Mouse (Mus musculus): Measurements from ENCODE around the gene Rtp4. TPM values are rescaled to one million over a fixed set of nuclear protein-coding genes. Genes with fewer than 3 reads are reported as not detected.

Gene Rtp4
- polyA plus RNA-seq, 1 experiment from 2014 or later: 10.9 TPM

- H3K27ac ChIP-seq: no peak overlapping the region
These were observed 2.9 kb upstream of the Rtp4 start for GRCm38 (mm10) chr16:23517230-23517629.

DNA sequence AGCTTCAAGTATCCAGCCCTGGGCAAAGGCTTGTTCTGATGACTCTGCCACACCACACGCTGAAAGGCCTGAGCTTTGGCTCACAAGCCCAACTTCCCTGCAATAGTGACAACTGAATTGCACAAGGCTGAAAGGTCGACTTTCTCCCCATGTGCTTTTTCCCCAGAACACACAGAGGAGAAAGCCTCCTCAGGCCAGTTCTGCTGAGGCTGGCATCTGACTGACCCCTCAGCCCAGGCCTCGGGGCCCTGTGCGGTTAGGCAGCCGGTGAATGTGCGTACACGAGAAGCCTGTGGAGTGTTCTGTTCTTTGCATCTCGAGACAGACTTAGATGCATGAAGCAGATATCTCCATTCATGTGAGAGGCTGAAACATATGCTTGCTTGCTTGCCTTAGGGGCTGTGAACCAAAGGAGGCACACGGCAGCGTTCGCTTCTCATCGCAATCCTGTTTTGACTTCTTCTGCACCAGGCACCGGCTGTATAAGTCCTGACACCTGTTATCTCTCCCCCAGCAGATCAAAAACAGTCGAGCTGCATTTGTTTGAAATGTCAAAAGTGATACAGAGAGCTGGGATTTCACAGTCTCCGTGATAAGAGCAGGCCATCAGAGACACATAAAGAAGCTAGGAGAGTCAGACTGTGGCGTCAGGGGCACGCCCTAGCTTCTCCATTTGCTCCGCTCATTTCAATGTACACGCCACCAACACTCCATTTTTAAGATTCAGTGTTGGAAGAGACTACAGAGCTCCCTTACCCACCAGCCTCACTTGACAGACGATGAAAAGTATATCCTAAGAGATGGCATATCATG is 2.1 kb upstream of the Rtp4 start:
- no peak overlapping the region for H3K4me3 ChIP-seq (replicated peaks)
- WGBS: 59% methylated on average over 20 of the region's 20 CpGs
- H3K4me1 ChIP-seq: peaks cover 45% of the 10 kb centered on the region
- H3K4me2 ChIP-seq: no peak overlapping the region
- no peaks in the 10 kb centered on the region for H3K9me3 ChIP-seq (replicated peaks)
- H3K27ac ChIP-seq: 0 out of 2 replicates have a peak overlapping the region, but pooled peaks have one; percentile 7
- no peaks in the 10 kb centered on the region for H3K36me3 ChIP-seq
- H3K27me3 ChIP-seq: no peaks in the 10 kb centered on the region
- H3K9ac ChIP-seq: no peak overlapping the region
- ATAC-seq (replicated peaks; ENCODE audit: low FRiP score): no peak

More at GRCm38 (mm10) chr16:23517230-23517629, 2.9 kb upstream of the Rtp4 start:
- H3K4me3 ChIP-seq (replicated peaks): no peak overlapping the region
- 69% methylated on average over 5 of the region's 5 CpGs for WGBS
- H3K9ac ChIP-seq: no peak overlapping the region
- H3K9me3 ChIP-seq (replicated peaks): no peaks in the 10 kb centered on the region
- H3K4me2 ChIP-seq: no peak overlapping the region
- ATAC-seq (replicated peaks; ENCODE audit: low FRiP score): no peak
- H3K36me3 ChIP-seq: no peaks in the 10 kb centered on the region
- H3K4me1 ChIP-seq: peaks cover 42% of the 10 kb centered on the region
- H3K27me3 ChIP-seq: no peaks in the 10 kb centered on the region

DNA sequence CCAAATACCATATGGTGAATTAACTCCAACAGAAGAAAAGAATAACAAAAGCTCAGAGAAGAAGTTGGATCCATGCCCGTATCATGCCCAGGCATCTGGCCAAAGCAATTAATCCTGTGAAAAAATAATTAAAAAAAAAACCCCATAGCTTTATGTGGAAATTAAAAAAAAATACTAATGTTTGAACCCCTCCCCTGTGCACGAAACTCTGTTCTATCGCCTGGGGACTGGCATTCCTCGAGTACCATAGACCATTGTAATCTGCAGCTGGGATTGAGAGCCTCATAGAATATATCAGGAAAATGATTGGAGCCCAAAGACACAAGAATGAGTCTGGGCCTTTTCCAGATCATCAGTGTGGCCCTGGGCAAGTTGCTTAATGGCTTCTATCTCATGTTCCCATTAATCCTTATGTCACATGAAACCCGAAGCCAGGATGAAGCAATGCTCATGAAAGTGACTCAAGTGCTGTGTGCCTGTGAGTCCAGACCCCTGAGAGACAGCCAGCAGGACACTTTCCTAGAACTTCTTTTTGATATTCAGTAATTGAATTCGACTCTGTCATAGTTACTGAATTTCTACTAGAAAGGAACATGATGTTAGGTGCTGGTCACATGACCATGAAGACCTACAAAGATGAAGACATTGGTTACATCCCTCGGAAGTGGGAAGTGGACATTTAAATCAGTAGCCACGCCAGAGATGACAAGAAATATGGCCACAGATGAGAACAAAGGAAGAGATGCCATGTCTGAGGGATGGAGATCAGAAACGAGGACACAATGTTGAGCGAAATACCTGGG is 1.3 kb upstream of the Rtp4 start:
- Histone ChIP-seq H3K4me1 (peaks cover 48% of the 10 kb centered on the region), H3K4me2 (peak overlapping the region; percentile 64), H3K9me3 (replicated peaks) (no peaks in the 10 kb centered on the region), H3K27me3 (no peaks in the 10 kb centered on the region), H3K27ac (peak overlapping the region; percentile 88), H3K36me3 (no peaks in the 10 kb centered on the region), H3K9ac (no peak overlapping the region), H3K4me3 (replicated peaks) (0 out of 2 replicates have a peak overlapping the region, but pooled peaks have one; percentile 40)
- no peak for ATAC-seq (replicated peaks; ENCODE audit: low FRiP score)
- WGBS: 61% methylated on average over 10 of the region's 10 CpGs

DNA sequence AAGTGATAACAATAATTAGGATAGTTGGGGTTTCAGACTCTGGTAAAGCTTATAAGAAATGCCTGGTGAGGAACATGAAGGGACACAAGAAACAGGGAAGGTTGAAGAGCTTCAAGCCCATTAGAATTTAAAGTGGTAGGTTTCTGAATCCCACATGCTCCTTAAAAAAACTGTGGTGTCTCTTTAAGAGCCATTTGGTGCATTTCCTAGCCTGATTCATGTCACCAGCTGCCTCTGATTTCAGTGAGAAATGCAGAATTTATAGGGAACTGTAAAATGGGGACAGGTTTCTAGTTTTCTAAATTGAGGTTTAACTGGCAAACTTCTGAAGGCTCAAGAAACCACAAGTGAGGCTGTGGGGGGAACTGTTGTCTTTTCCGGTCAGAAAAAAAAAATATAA is 320 bp upstream of the Rtp4 start:
- H3K4me3 ChIP-seq (replicated peaks): peak overlapping the region; percentile 40
- H3K9ac ChIP-seq: peak overlapping the region; percentile 25; the same call in 1 of the 2 replicates
- H3K27me3 ChIP-seq: no peaks in the 10 kb centered on the region
- no peak for ATAC-seq (replicated peaks; ENCODE audit: low FRiP score)
- H3K4me1 ChIP-seq: peaks cover 48% of the 10 kb centered on the region
- peak overlapping the region; percentile 64 for H3K4me2 ChIP-seq
- no peaks in the 10 kb centered on the region for H3K36me3 ChIP-seq
- H3K9me3 ChIP-seq (replicated peaks): no peaks in the 10 kb centered on the region
- peak overlapping the region; percentile 88 for H3K27ac ChIP-seq
- 2% methylated on average over 1 of the region's 1 CpGs for WGBS

DNA sequence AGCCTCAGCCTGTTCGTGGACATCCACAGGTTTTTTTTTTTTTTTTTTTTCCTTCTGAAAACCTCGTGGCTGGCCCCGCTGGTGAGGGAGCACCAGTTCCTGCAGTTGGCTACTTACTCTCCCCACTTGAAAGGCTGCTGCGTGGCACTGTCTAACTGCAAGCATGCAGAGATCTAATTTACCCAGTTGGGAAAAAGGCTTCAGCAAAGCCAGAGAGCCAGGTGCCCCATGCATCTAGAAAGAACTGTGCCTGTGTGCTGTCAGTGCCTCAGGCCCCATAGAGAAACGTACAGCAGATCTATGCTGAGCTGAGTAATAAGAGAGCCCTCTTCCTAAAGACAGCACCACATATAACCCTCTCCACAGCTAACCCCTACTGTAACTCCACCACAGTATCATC is 1.0 kb downstream of the Rtp4 start:
- ATAC-seq (replicated peaks; ENCODE audit: low FRiP score): no peak
- peak overlapping the region; percentile 40; the same call in 1 of the 2 replicates for H3K4me3 ChIP-seq (replicated peaks)
- H3K9ac ChIP-seq: no peak overlapping the region
- 21% methylated on average over 5 of the region's 5 CpGs for WGBS
- H3K9me3 ChIP-seq (replicated peaks): no peaks in the 10 kb centered on the region
- no peaks in the 10 kb centered on the region for H3K36me3 ChIP-seq
- peak overlapping the region; percentile 64 for H3K4me2 ChIP-seq
- no peaks in the 10 kb centered on the region for H3K27me3 ChIP-seq
- H3K27ac ChIP-seq: peak overlapping the region; percentile 88
- H3K4me1 ChIP-seq: peaks cover 46% of the 10 kb centered on the region

DNA sequence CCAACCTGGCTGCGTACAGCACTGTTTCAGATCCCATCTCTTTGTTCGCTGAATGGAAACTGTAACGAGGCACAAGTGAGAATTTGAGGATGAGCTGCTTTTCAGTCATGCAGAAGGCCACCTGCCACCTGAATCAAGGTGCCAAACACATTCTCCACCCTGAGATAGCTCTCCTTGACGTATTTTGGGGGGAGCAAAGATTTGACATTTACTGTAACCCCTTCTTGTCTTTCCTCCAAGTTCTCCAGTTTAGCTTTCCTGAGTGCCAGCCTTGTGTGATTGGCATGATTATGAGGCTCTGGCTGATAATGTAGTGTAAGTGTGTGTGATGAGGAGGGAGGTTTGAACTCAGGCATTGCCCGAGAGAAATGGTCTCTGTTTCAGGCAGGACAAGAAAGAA is 2.0 kb downstream of the Rtp4 start:
- no peak overlapping the region for H3K9ac ChIP-seq
- H3K4me1 ChIP-seq: peaks cover 42% of the 10 kb centered on the region
- H3K27me3 ChIP-seq: no peaks in the 10 kb centered on the region
- ATAC-seq (replicated peaks; ENCODE audit: low FRiP score): no peak
- WGBS: 74% methylated on average over 5 of the region's 5 CpGs
- no peak overlapping the region for H3K4me3 ChIP-seq (replicated peaks)
- no peak overlapping the region for H3K27ac ChIP-seq
- no peaks in the 10 kb centered on the region for H3K9me3 ChIP-seq (replicated peaks)
- H3K4me2 ChIP-seq: no peak overlapping the region
- H3K36me3 ChIP-seq: no peaks in the 10 kb centered on the region

DNA sequence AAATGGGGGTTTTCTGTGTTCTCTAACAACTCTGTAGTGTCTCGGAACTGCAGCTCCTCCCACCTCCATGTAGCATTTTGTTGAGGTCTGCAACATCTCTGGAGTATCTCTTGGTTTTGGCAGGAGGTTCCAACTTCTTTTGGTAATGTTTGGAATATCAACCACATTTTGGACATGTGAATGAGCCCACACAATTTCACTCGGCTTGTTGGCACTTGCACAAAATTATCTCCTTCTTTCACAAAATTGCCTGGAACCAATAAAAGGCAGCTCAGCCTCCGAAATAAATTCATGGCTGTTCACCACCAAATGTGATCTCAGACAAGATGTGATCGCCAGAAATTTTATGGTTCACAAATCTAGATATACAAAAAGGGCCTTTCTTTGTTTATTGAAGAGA is 9.1 kb downstream of the Rtp4 start:
- Histone ChIP-seq H3K36me3 (no peaks in the 10 kb centered on the region), H3K27me3 (no peaks in the 10 kb centered on the region), H3K4me1 (no peaks in the 10 kb centered on the region), H3K27ac (no peak overlapping the region), H3K9me3 (replicated peaks) (no peaks in the 10 kb centered on the region), H3K9ac (no peak overlapping the region), H3K4me2 (no peak overlapping the region), H3K4me3 (replicated peaks) (no peak overlapping the region)
- 66% methylated on average over 4 of the region's 4 CpGs for WGBS
- no peak for ATAC-seq (replicated peaks; ENCODE audit: low FRiP score)

GRCm38 (mm10) chr16:23533707-23534106 is 13.6 kb downstream of the Rtp4 start:
- Histone ChIP-seq H3K4me1 (no peaks in the 10 kb centered on the region), H3K9me3 (replicated peaks) (no peaks in the 10 kb centered on the region), H3K4me2 (no peak overlapping the region), H3K36me3 (no peaks in the 10 kb centered on the region), H3K4me3 (replicated peaks) (no peak overlapping the region), H3K9ac (no peak overlapping the region), H3K27me3 (no peaks in the 10 kb centered on the region), H3K27ac (no peak overlapping the region)
- no peak for ATAC-seq (replicated peaks; ENCODE audit: low FRiP score)
- WGBS: 65% methylated on average over 3 of the region's 3 CpGs

DNA sequence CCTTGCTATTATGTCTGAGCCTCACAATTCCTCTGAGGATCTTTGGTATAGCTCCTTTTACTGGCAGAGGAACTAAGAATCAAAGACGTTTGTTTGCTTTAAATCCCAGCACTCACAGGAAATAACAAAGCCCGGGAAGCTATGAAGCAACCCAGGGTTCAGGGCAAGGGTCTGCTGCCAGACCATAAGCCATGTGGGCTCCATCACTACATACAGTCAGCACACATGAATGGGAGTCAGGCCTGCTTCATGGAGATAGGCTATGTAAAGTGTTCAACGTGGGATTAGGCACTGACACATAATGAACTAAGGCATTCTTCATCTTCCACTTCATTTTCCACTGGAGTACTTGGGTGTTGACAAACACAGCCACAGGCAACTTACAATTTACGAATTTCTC is 21.0 kb downstream of the Rtp4 start:
- no peak for ATAC-seq (replicated peaks; ENCODE audit: low FRiP score)
- 52% methylated on average over 4 of the region's 4 CpGs for WGBS
- Histone ChIP-seq H3K27me3 (no peaks in the 10 kb centered on the region), H3K9ac (no peak overlapping the region), H3K4me2 (no peak overlapping the region), H3K4me1 (peaks cover 14% of the 10 kb centered on the region), H3K27ac (no peak overlapping the region), H3K36me3 (no peaks in the 10 kb centered on the region), H3K4me3 (replicated peaks) (no peak overlapping the region), H3K9me3 (replicated peaks) (no peaks in the 10 kb centered on the region)

DNA sequence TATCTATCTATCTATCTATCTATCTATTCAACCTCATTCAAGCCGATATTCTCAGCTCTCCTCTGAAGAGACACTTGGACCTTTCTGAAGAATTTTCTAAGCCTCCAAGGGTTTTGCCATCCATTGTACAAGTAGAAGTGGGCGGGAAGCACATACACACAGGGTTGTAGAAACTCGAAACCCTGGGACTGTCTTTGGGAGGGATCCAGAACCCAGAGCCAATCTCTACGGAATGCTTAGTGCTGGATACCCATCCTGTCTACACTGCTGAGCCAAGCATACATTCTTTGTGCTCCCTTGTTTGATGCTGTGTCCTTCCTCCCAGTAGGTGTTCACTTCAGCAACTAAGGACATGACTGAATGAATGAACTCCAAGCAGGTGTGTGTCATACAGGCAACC is 22.8 kb downstream of the Rtp4 start:
- no peak overlapping the region for H3K4me3 ChIP-seq (replicated peaks)
- no peaks in the 10 kb centered on the region for H3K27me3 ChIP-seq
- 76% methylated on average over 4 of the region's 4 CpGs for WGBS
- no peak overlapping the region for H3K9ac ChIP-seq
- no peak overlapping the region for H3K27ac ChIP-seq
- no peaks in the 10 kb centered on the region for H3K36me3 ChIP-seq
- ATAC-seq (replicated peaks; ENCODE audit: low FRiP score): no peak
- H3K9me3 ChIP-seq (replicated peaks): no peaks in the 10 kb centered on the region
- H3K4me2 ChIP-seq: no peak overlapping the region
- H3K4me1 ChIP-seq: peaks cover 14% of the 10 kb centered on the region

- 26% methylated on average over 7 of the region's 7 CpGs for WGBS
- H3K36me3 ChIP-seq: no peaks in the 10 kb centered on the region
- H3K9me3 ChIP-seq (replicated peaks): no peaks in the 10 kb centered on the region
- no peaks in the 10 kb centered on the region for H3K27me3 ChIP-seq
- no peak overlapping the region for H3K9ac ChIP-seq
- ATAC-seq (replicated peaks; ENCODE audit: low FRiP score): no peak
- H3K4me2 ChIP-seq: no peak overlapping the region
- no peak overlapping the region for H3K27ac ChIP-seq
- no peak overlapping the region for H3K4me3 ChIP-seq (replicated peaks)
- H3K4me1 ChIP-seq: peaks cover 14% of the 10 kb centered on the region
These were observed 24.3 kb downstream of the Rtp4 start for GRCm38 (mm10) chr16:23544361-23544760.

GRCm38 (mm10) chr16:23547783-23548182 is 27.7 kb downstream of the Rtp4 start:
- H3K9me3 ChIP-seq (replicated peaks): no peaks in the 10 kb centered on the region
- H3K4me1 ChIP-seq: peaks cover 12% of the 10 kb centered on the region
- H3K4me2 ChIP-seq: no peak overlapping the region
- H3K4me3 ChIP-seq (replicated peaks): no peak overlapping the region
- ATAC-seq (replicated peaks; ENCODE audit: low FRiP score): no peak
- no peak overlapping the region for H3K27ac ChIP-seq
- no peaks in the 10 kb centered on the region for H3K36me3 ChIP-seq
- H3K9ac ChIP-seq: no peak overlapping the region
- H3K27me3 ChIP-seq: 0 out of 2 replicates have a peak, but pooled peaks cover 9% of the 10 kb centered on the region
- WGBS: 88% methylated on average over 4 of the region's 4 CpGs

All from kidney, embryonic 15.5 days (tissue).